Mouse (Mus musculus) limb, embryonic 14.5 days (tissue): ENCODE data around the gene Eef1akmt1. TPM values are rescaled to one million over a fixed set of nuclear protein-coding genes. Genes with fewer than 3 reads are reported as not detected.

Experiments
- ATAC-seq: fragments of 200-750 bp; cut with Nextera tagmentation; 2 replicates; pipeline ENCODE4 v1.8.0; 2017; ENCODE audit warnings: low read depth, moderate number of reproducible peaks, moderate TSS enrichment; ENCODE audit not compliant: low FRiP score
- DNase-seq: peaks from one replicate; pipeline ENCODE4 v3.0.0-alpha.2; 2015; ENCODE audit warnings: low spot score
- H3K27ac ChIP-seq: fragments of 300-500 bp; sonication (generic); replicated peaks from 2 replicates; pipeline ENCODE4 v1.5.1; 2014; ENCODE audit warnings: low read depth, mild to moderate bottlenecking, low read length, moderate library complexity, mixed read lengths
- H3K27me3 ChIP-seq: fragments of 300-500 bp; sonication (generic); 2 replicates; pipeline ENCODE4 v1.6.1; 2014; ENCODE audit warnings: low read length, mixed read lengths; ENCODE audit not compliant: control insufficient read depth, insufficient read depth
- H3K36me3 ChIP-seq: fragments of 300-500 bp; sonication (generic); 2 replicates; pipeline ENCODE4 v1.6.1; 2014; ENCODE audit warnings: mild to moderate bottlenecking, low read length, moderate library complexity, mixed read lengths; ENCODE audit not compliant: control insufficient read depth, insufficient read depth
- H3K4me1 ChIP-seq: fragments of 300-500 bp; sonication (generic); 2 replicates; pipeline ENCODE4 v1.6.1; 2014; ENCODE audit warnings: antibody characterized with exemption, low read length, mixed read lengths; ENCODE audit not compliant: control insufficient read depth, insufficient read depth
- H3K4me2 ChIP-seq: fragments of 300-500 bp; sonication (generic); replicated peaks from 2 replicates; pipeline ENCODE4 v1.6.1; 2014; ENCODE audit warnings: low read depth, mild to moderate bottlenecking, low read length, moderate library complexity; ENCODE audit not compliant: severe bottlenecking
- H3K4me3 ChIP-seq: fragments of 300-500 bp; sonication (generic); replicated peaks from 2 replicates; pipeline ENCODE4 v1.5.1; 2014; ENCODE audit warnings: low read length
- H3K9ac ChIP-seq: fragments of 300-500 bp; sonication (generic); 2 replicates; pipeline ENCODE4 v1.6.1; 2014; ENCODE audit warnings: mild to moderate bottlenecking, low read depth, low read length, moderate library complexity; ENCODE audit not compliant: severe bottlenecking
- H3K9me3 ChIP-seq: fragments of 300-500 bp; sonication (generic); 2 replicates; pipeline ENCODE4 v1.6.1; 2016; ENCODE audit warnings: low read length; ENCODE audit not compliant: control insufficient read depth
- POLR2A ChIP-seq: fragments of 200-500 bp; IDR thresholded peaks from 2 replicates; pipeline ENCODE4 v1.8.0; 2012; ENCODE audit warnings: inconsistent platforms, mild to moderate bottlenecking, moderate library complexity, borderline replicate concordance; ENCODE audit not compliant: insufficient read depth, insufficient read length; ENCODE audit errors: extremely low read depth
- WGBS: fragments of 180-500 bp; shearing (Covaris S2); extraction: QIAGEN DNeasy Blood & Tissue Kit; methylation state at CpG from one replicate; pipeline ENCODE4 v1.1.7; 2014; 5-methylcytosine and 5-hydroxymethylcytosine counted together
- polyA plus RNA-seq, 2 experiments: library from polyadenylated mRNA; depleted of rRNA in 1 of 2; stranded (reverse) in 1 of 2; unstranded in 1 of 2; fragments of >200 nt; fragmentation: Nextera tagmentation in 1 of 2; extraction: Ambion mirVana in 1 of 2; gene quantifications; 2 replicates each; pipeline versions ENCODE4 v1.2.1 to v1.2.3; 2012 to 2014

Gene Eef1akmt1
- polyA plus RNA-seq, 2 experiments, result 44.0 to 112 TPM

DNA sequence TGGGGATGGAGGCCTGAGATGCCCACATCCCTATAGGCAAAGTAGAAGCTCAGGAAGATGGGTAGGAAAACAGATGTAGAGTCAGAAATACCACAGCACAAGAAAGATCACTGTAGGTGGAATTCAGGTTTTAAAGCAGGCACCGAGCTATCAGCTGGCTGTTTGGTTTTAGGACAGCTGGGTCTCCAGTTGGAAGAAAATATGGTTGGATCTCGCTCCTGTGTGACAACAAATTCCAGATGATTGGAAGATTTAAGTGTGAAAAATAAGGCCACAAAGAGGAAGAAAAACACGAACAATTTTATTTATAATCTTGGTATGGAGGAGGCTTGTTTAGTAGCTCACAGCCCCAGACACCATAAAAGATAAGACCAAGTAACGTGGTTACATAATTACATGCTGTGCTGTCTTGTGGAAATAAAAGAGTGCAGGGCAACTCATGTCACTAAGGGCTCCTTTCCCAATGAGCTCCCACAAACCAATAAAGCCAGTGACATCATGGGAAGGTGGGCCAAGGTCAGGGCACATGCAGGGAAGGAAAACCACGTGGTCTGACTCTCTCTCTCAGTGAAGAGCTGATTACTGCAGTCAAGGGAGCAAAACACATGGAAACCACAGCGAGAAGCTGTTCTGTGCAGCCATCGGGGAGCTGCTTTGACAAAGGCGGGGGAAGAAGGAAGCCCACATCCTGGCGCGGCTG, 42.2 kb downstream of the Eef1akmt1 start:
- DNase-seq, result no peak

DNA sequence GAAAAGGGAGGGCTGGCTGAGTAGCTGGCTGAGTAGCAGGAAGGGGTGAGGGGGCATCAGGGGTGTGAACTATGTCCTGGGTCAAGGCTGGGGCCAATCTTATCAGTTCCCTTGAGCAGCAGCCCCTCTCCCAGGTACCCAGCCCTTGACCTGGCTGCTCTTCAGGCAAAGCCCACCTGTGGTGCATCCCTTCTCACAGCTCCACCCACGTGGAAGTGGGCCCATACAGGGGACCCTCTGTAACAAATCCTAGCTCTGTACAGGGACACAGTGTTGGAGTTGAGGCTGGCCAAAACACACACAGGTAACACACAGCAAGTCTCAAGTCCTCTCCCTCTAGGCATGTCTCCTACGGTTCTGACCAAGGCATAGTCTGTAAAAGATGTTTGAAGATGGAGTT, 43.8 kb downstream of the Eef1akmt1 start:
- Histone ChIP-seq H3K9ac (no peak overlapping the region), H3K9me3 (no peaks in the 10 kb centered on the region), H3K4me1 (peaks cover 11% of the 10 kb centered on the region), H3K27me3 (no peaks in the 10 kb centered on the region), H3K27ac (no peak overlapping the region), H3K4me2 (no peak overlapping the region), H3K36me3 (no peaks in the 10 kb centered on the region), H3K4me3 (no peak overlapping the region)
- no peak for ATAC-seq
- no peak for TF ChIP-seq POLR2A
- 35% methylated on average over 2 of the region's 2 CpGs for WGBS
- DNase-seq, result no peak

More for the DNA sequence above, 42.2 kb downstream of the Eef1akmt1 start:
- Histone ChIP-seq H3K4me1 (peaks cover 12% of the 10 kb centered on the region), H3K27me3 (no peaks in the 10 kb centered on the region), H3K36me3 (no peaks in the 10 kb centered on the region), H3K4me2 (no peak overlapping the region), H3K9me3 (no peaks in the 10 kb centered on the region), H3K4me3 (no peak overlapping the region), H3K27ac (no peak overlapping the region), H3K9ac (no peak overlapping the region)
- no peak for ATAC-seq
- no peak for TF ChIP-seq POLR2A
- 37% methylated on average over 10 of the region's 10 CpGs for WGBS

DNA sequence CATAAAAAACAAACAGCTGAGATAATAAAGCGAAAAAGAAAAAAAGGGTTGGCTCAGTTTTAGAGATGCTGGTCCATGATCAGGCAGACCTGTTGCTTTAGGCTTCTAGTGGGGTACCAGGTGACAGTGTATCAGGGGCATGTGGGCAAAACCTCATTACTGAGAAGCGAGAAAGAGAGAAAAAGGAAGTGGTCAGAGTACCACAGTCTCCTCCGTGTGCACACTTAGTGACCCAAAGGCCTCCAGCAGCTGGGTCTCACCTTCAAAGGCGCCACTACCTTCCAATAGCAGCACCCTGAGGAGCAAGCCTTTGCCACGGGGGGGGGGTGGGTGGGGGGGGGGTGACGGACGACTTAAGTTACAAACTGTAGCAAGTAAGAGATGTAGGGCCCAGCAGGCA, 44.3 kb downstream of the Eef1akmt1 start:
- no peaks in the 10 kb centered on the region for H3K9me3 ChIP-seq
- ATAC-seq (no peak), DNase-seq (no peak)
- no peaks in the 10 kb centered on the region for H3K36me3 ChIP-seq
- no peak overlapping the region for H3K4me2 ChIP-seq
- no peak overlapping the region for H3K27ac ChIP-seq
- WGBS, result 48% methylated on average over 7 of the region's 7 CpGs
- H3K4me1 ChIP-seq, result peaks cover 11% of the 10 kb centered on the region
- no peak overlapping the region for H3K4me3 ChIP-seq
- no peak for TF ChIP-seq POLR2A
- no peaks in the 10 kb centered on the region for H3K27me3 ChIP-seq
- no peak overlapping the region for H3K9ac ChIP-seq

DNA sequence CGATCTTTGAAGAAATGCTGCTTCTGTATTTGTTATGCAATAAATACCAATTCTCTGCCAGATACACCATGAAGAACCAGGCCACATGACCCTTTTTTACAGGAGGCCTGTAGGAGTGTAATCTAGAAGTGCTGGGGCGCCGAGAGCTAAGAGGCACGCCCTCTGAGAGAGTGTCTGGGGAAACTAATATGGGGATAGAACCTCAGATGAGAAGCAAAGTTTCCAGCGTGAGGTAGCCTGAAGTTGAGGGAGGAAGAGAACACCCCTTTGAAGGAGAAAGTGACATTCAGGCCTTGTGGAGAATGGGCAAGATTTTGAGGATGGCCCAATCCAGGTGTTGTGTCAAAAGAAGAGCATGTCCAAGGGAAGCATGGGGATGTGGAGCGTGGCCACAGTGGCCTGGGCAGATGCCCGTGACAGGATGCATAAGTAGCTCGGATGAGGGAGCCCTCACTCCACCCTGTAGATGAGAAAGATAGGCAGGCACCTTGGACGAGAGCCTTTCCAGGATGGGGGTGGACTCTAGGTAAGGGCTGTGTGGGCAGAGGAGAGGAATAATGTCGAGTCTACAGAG, 45.3 kb downstream of the Eef1akmt1 start:
- Histone ChIP-seq H3K27me3 (no peaks in the 10 kb centered on the region), H3K27ac (no peak overlapping the region), H3K4me1 (peaks cover 11% of the 10 kb centered on the region), H3K9ac (no peak overlapping the region), H3K9me3 (no peaks in the 10 kb centered on the region), H3K4me2 (peak overlapping the region; percentile 87), H3K4me3 (peak overlapping the region; percentile 82), H3K36me3 (no peaks in the 10 kb centered on the region)
- TF ChIP-seq POLR2A, result no peak
- WGBS, result 48% methylated on average over 10 of the region's 10 CpGs
- ATAC-seq (no peak), DNase-seq (no peak)

DNA sequence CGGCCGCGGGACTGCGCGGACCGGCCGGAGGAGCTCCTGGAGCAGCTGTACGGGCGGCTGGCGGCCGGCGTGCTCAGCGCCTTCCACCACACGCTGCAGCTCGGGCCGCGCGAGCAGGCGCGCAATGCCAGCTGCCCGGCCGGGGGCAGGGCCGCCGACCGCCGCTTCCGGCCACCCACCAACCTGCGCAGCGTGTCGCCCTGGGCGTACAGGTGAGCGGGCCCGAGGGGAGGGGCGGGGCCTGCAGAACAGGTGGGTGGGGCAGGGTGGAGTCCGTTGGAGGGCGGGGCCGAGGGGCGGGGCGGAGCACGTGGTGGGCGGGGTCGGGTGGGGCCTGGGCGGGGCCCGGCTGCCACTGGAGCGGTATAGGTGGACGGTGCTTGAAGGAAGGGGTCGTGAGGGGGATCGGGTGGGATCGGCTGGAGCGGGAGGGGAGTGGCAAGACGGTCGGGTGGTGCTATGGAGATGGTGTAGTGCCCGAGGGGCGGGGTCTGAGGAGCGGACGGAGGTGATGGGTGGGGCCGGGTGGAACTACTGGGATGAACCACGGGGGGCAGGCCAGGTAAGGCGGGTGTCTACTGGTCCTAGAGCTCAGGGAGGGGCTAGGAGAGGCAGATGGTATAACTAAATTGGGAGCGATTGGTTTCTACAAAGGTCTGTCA, 45.9 kb downstream of the Eef1akmt1 start:
- H3K27me3 ChIP-seq, result no peaks in the 10 kb centered on the region
- peak overlapping the region; percentile 73 for H3K27ac ChIP-seq
- peak; percentile 71 for ATAC-seq
- 3% methylated on average over 28 of the region's 60 CpGs for WGBS
- TF ChIP-seq POLR2A, result no peak
- no peaks in the 10 kb centered on the region for H3K36me3 ChIP-seq
- peaks cover 11% of the 10 kb centered on the region for H3K4me1 ChIP-seq
- no peaks in the 10 kb centered on the region for H3K9me3 ChIP-seq
- peak overlapping the region; percentile 87 for H3K4me2 ChIP-seq
- peak; percentile 39 for DNase-seq
- H3K4me3 ChIP-seq, result peak overlapping the region; percentile 82
- H3K9ac ChIP-seq, result peak overlapping the region; percentile 83
